Mouse (Mus musculus) cerebellum, adult 2 months (tissue): ENCODE results near the gene Phf21a.

Source experiments
- CTCF ChIP-seq: fragments of 200-500 bp; IDR thresholded peaks from 2 replicates; pipeline ENCODE4 v1.5.1; 2011; ENCODE audit warnings: low read depth, mild to moderate bottlenecking, control low read depth, low read length, moderate library complexity, borderline replicate concordance; ENCODE audit not compliant: insufficient read depth
- POLR2A ChIP-seq: fragments of 200-500 bp; IDR thresholded peaks from 2 replicates; pipeline ENCODE4 v1.6.1; 2011; ENCODE audit warnings: low read length, control low read depth, borderline replicate concordance; ENCODE audit not compliant: insufficient read depth

DNA sequence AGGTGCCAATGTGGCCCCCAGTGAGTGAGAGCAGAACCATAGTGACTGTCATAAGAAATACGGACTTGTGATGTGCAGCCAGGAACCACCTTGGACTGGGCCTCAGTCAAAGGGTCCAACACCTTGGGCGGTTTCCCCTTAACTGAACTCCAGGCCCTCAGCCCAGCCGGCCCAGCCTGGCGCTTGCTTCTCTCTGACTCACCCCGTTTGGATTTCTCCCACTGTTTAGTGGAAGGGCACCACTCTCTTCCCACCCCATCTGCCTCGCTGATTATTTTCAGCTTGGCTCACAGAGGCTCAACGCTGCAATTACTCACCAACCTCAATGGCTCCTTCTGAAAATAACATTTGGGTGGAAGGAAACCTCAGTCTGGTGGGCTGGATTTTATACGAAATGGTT is 40.7 kb upstream of the Phf21a start:
- TF ChIP-seq CTCF (no peak), POLR2A (no peak)
